Mouse (Mus musculus): ENCODE data around the gene Btbd6.

The Btbd6 gene

GRCm38 (mm10) chr12:112976371-112977073 is at the start of gene Btbd6:
TSS of gene Btbd6 (plus strand) at chr12:112976482.
- in situ Hi-C loops (cut with MboI; ENCODE audit: low sequenced_read_pairs), result no loop called here

DNA sequence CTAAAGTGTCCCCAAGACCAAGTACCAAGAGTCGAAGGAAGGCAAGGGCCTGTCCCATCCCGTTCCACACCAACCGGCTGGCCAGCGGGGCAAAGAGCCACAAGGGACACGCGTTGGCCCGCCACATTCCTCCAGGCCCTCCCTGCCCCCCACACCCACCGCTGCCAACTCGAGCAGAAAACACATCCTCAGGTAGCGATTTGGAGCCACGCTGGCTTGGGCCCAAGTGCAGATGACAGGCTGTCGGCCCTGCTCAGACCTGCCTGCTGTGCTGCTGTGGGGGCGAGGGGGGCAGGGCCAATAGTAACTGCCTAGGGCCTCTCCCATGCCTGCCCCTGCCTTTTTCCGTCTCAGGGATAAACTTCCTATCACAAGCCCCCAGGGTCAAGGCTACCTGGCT is 49.0 kb upstream of the Btbd6 start:
- in situ Hi-C loops (cut with MboI; ENCODE audit: low sequenced_read_pairs), result no loop called here

DNA sequence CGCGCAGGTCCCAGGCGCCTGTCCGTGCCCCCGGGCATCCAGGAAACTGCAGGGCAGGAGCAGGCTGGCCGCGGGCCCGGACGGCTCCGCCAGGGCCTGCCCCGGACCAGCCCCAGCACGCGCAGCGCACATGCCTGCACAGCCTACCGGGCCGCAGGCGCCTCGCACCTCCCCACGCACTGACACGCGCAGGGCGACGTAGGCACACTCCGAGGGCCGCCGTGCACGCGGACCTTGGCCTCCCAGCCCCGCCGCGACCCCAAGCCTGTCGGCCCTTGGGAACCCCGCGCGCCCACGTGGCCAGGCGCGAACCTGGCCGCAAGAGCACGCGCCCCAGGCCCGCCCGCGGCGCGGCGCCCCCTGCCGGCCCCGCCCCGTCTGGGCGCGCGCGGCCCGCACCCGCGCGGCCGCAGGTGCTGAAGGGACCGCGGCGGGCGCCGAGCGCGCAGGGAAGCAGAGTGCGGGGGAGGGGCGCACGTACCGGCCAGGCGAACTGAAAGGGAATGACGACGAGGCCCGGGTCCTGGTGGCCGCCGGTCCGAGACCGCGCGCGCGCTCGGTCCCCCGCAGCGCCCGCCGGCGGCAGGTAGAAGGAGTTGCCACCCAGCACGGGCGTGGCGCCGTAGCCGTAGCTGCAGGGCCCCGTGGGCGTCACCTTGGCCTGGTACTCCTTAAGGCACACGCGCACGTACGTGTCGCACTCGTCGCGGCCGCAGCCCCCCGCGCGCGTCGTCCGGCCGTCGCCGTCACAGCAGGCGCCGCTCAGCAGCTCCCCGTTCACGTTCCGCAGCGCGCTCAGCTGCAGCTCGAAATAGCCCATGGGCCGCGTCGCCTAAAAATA is 47.7 kb upstream of the Btbd6 start:
- in situ Hi-C loops (cut with MboI; ENCODE audit: low sequenced_read_pairs), result no loop called here

- in situ Hi-C loops (cut with MboI; ENCODE audit: low sequenced_read_pairs), result no loop called here
These were observed 46.5 kb upstream of the Btbd6 start, which contains the start of gene Jag2 for GRCm38 (mm10) chr12:112929562-112930352. TSS of gene Jag2 (minus strand) at chr12:112929776.

GRCm38 (mm10) chr12:112932647-112933046 is 43.6 kb upstream of the Btbd6 start:
- in situ Hi-C loops (cut with MboI; ENCODE audit: low sequenced_read_pairs), result no loop called here

GRCm38 (mm10) chr12:112937906-112938305 is 38.4 kb upstream of the Btbd6 start:
- in situ Hi-C loops (cut with MboI; ENCODE audit: low sequenced_read_pairs), result no loop called here

DNA sequence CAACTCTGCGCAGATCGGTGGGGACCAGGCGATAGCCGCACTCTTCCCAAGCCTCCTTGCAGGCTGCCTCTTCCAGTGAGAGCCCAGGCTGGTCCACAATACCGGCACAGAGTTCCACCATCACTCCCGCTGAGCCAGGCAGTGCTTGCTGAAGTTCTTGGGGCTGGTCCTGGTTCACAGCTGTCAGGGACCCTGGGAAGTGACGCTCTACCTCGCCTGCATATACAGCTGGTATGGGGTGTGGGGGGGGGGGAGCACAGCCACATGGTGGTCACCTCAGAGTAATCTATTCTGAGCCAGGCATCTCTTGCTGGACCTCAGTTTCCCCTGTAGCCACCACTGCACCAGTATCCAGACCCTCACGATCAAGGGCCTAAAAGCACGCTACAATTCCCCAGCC is 37.9 kb upstream of the Btbd6 start:
- in situ Hi-C loops (cut with MboI; ENCODE audit: low sequenced_read_pairs), result no loop called here

GRCm38 (mm10) chr12:112938873-112939565 is 37.3 kb upstream of the Btbd6 start:
- in situ Hi-C loops (cut with MboI; ENCODE audit: low sequenced_read_pairs), result no loop called here

GRCm38 (mm10) chr12:112940238-112940637 is 36.0 kb upstream of the Btbd6 start:
- in situ Hi-C loops (cut with MboI; ENCODE audit: low sequenced_read_pairs), result no loop called here

GRCm38 (mm10) chr12:112940710-112941109 is 35.6 kb upstream of the Btbd6 start:
- in situ Hi-C loops (cut with MboI; ENCODE audit: low sequenced_read_pairs), result no loop called here

DNA sequence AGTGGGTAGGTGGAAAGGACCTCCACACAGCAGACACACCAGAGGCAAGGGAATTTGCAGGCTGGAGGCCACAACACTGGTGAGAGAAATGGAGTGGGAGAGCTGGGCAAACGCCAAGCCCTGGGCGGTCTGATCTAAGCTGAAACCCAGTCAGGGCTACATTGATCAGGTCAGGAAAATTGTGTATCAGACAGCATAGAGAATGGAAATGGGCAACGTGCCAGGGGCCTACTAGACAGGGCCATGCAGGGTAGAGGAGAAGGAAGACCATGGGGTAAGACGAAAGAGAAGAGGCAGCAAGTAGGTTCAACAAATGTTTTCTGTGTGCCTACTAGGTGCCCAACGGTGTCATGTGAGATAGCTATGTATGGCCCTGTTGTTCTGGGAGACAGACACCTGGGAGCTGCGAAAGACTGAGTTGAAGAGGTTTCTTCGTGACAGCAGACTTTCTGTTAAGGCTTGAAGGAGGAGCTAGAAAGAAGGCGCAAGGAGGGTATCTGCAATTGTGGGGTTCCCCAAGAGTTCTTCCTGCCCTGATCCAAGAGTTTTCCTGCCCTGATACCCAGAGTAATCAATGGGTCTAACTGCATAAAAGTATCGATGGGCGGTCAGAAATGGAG is 35.0 kb upstream of the Btbd6 start:
- in situ Hi-C loops (cut with MboI; ENCODE audit: low sequenced_read_pairs), result no loop called here

GRCm38 (mm10) chr12:112941776-112942713 is 34.2 kb upstream of the Btbd6 start, which contains the start of gene Nudt14:
TSS of gene Nudt14 (minus strand) at chr12:112942124.
- in situ Hi-C loops (cut with MboI; ENCODE audit: low sequenced_read_pairs), result no loop called here

GRCm38 (mm10) chr12:112943669-112944068 is 32.6 kb upstream of the Btbd6 start:
- in situ Hi-C loops (cut with MboI; ENCODE audit: low sequenced_read_pairs), result no loop called here

DNA sequence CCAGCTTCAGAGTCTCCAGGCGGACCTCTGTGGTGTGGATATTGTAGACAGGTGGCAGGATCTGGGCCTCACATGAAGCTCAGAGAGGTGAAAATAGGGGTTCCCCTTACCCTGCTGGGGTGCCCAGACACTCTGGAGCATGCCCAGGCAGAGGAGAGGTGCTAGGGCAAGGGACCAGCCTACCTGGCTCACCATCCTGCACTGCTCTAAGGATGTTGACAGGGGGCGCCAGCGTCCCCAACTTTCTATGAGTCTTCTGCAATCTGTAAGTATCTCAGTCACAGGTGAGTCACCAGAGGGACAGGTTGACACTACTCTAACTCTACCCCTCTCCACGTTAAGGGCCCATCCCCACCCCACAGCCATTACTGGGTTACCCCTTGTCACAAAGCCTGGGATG is 29.0 kb upstream of the Btbd6 start:
- in situ Hi-C loops (cut with MboI; ENCODE audit: low sequenced_read_pairs), result loop anchor here (5.0 kb wide), 1 partner anchor 70 kb away; no protein-coding TSS in a partner anchor

GRCm38 (mm10) chr12:112950040-112950760 is 26.1 kb upstream of the Btbd6 start:
- in situ Hi-C loops (cut with MboI; ENCODE audit: low sequenced_read_pairs), result no loop called here

DNA sequence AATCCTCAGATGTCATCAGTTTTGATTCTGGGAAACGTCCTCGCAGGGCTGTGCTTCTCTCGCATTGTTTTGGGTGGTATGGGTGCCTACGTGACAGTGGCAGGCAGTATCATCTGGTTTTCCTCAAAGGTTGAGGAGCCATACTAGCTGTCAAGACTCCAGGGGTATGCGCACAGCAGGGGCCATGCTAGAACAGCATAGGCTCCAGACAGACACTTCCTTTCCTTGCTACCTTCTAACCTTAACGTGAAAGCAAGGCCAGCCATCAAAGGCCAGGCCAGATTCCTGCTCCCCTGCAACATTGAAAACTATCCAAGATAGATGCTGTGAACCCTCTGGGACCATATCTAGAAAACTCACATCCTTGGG is 25.5 kb upstream of the Btbd6 start:
- in situ Hi-C loops (cut with MboI; ENCODE audit: low sequenced_read_pairs), result no loop called here

DNA sequence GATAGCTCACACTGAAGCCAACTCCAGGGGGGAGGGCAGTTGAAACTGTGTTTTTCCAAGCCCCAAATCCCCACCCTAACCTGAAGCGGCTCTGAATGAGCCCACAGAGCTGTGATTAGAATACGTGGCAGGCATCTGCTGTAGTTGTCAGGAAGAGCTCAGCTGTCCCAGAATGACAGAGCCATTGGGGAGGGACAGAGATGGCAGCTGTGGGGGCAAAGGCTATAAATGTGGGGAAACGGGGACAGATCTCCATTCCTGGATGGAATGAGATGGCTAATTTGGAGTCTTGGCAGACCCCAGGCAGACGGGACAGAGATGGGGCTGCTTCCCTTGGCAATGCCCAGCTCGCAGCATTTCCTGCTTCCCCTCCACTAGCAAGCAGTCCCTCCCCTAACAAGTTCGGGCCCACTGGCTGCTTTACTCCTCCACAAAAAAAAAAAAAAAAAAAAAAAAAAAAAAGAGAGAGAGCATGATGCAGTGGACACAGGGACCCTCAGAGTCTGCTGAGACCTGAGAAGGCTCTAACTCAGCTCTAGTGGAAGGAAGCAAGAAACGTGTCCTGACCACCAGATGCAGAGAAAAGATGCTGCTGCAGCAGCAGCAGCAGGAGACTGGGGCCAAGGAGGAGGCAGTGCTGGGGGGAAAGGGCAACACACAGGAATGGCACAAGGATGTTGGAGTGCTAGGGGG is 25.0 kb upstream of the Btbd6 start:
- in situ Hi-C loops (cut with MboI; ENCODE audit: low sequenced_read_pairs), result no loop called here

DNA sequence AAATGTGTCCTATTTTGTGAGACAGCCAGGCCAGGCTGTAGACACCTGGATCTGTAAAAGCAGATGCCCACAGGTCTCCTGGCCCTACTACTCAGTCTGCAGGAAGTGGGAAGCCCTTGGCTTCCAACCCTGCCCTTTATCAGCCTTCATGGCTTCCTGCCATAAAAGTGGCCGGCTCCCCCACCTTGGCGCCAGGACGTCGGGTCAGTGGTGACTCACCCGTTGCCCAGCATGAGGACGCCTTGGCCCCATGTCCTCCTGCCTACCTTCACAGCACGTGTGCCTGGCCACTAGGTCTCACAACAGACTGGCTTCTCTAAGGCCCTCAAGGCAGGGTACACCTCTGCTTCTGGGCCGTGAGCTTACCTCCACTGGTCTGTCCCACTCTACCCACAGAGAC is 23.8 kb upstream of the Btbd6 start:
- in situ Hi-C loops (cut with MboI; ENCODE audit: low sequenced_read_pairs), result no loop called here
